Comparison of ENCODE assay signal across 15 mouse cellular contexts in the genomic region with DNA sequence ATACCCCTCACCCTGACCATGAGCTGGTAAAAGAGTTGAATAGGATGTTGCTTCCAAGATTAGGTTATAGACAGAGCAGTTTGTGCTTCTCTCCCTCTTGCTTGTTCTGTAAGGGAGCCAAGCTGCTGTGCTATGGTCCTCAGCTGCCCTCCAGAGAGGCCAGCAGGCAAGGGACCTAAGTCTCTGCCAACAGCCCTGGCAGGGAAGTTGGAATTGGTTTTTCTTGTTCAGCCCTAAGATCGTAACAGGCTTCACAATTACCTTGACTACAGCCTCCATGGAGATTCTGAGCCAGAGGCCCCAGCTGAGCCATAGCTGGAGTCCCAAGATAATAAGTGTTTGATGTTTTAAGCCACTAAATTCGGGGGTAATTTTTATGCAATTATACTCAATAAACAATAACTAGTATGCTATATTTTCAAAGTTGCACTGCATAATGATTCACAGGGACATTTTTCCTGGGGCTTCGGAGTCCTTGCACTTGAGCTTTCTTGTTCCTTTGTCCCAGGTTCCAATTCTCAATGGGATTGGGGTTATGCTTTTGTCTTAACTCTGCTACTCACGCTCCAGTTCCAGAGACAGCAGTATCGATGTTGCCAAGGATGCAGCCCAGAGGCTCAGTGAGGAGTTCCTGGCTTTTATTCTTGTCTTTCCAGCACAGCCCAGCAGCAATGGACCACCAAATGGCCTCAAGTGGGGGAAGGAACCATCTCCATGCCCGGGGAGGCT.
DNase-seq lines count a peak whose midpoint lies in the region; ATAC-seq and TF ChIP-seq lines count a peak whose summit lies in the region.
"Had no signal": no experiment of that assay in that cellular context is flagged by ENCODE, and none has a peak within 500 bp of the region (broad histone marks: within the 10 kb centered on the region; RNA-seq: fewer than 3 reads in every experiment).

No protein-coding gene starts in this region.

- H3K27me3 ChIP-seq in forebrain, embryonic 13.5 days = no peaks in the 10 kb centered on the region
- H3K27me3 ChIP-seq in forebrain, embryonic 11.5 days (ENCODE audit: control insufficient read depth, insufficient read depth, low read length) = no peaks in the 10 kb centered on the region
- no peaks in the 10 kb centered on the region for H3K27me3 ChIP-seq in liver, adult 2 months (ENCODE audit: control insufficient read depth, insufficient read depth, low read length)
- H3K27me3 ChIP-seq in liver, embryonic 11.5 days (replicated peaks; ENCODE audit: control insufficient read depth, insufficient read depth, low read length) = no peaks in the 10 kb centered on the region
- no peaks in the 10 kb centered on the region for H3K27me3 ChIP-seq in forebrain, embryonic 16.5 days (replicated peaks; ENCODE audit: control insufficient read depth, insufficient read depth, low read length)
- H3K27me3 ChIP-seq in midbrain, embryonic 16.5 days (ENCODE audit: control insufficient read depth, insufficient read depth, low read depth, low read length) = no peaks in the 10 kb centered on the region
- H3K27me3 ChIP-seq in heart, embryonic 12.5 days (replicated peaks) = no peaks in the 10 kb centered on the region
- H3K27me3 ChIP-seq: embryonic facial prominence, embryonic 15.5 days; heart, embryonic 15.5 days; stomach, embryonic 15.5 days had no signal

- H3K79me2 ChIP-seq in liver, adult 2 months (ENCODE audit: control insufficient read depth, insufficient read depth, low read length) = no peaks in the 10 kb centered on the region

- no peak for ATAC-seq in forebrain, embryonic 13.5 days
- no peak for ATAC-seq in forebrain, embryonic 11.5 days (replicated peaks; ENCODE audit: low FRiP score)
- no peak for ATAC-seq in liver, embryonic 11.5 days (replicated peaks; ENCODE audit: low FRiP score)
- ATAC-seq in forebrain, embryonic 16.5 days = peak; percentile 8; the same call in 1 of the 2 replicates
- ATAC-seq in midbrain, embryonic 16.5 days = peak; percentile 38; the same call in 1 of the 2 replicates
- no peak for ATAC-seq in heart, embryonic 12.5 days (ENCODE audit: insufficient number of reproducible peaks, low FRiP score)
- ATAC-seq: CD4-positive, CD25-positive, alpha-beta regulatory T cell, adult 4 months had no signal

- H3K9me3 ChIP-seq in forebrain, embryonic 13.5 days (replicated peaks) = no peaks in the 10 kb centered on the region
- H3K9me3 ChIP-seq in forebrain, embryonic 11.5 days (ENCODE audit: control insufficient read depth, low read length) = no peaks in the 10 kb centered on the region
- no peaks in the 10 kb centered on the region for H3K9me3 ChIP-seq in liver, embryonic 11.5 days (ENCODE audit: control insufficient read depth, low read length)
- H3K9me3 ChIP-seq in forebrain, embryonic 16.5 days (ENCODE audit: control insufficient read depth, low read length) = no peaks in the 10 kb centered on the region
- no peaks in the 10 kb centered on the region for H3K9me3 ChIP-seq in midbrain, embryonic 16.5 days (replicated peaks; ENCODE audit: control insufficient read depth, low read length, poor library complexity, severe bottlenecking)
- H3K9me3 ChIP-seq in heart, embryonic 12.5 days (replicated peaks) = no peaks in the 10 kb centered on the region
- H3K9me3 ChIP-seq: embryonic facial prominence, embryonic 15.5 days; heart, embryonic 15.5 days; limb, embryonic 10.5 days; stomach, embryonic 15.5 days had no signal

- H3K4me3 ChIP-seq in forebrain, embryonic 13.5 days = no peak overlapping the region
- H3K4me3 ChIP-seq in forebrain, embryonic 11.5 days (ENCODE audit: low read depth, low read length) = no peak overlapping the region
- H3K4me3 ChIP-seq in liver, adult 2 months (ENCODE audit: insufficient read depth, low read depth, low read length) = no peak overlapping the region
- H3K4me3 ChIP-seq in liver, embryonic 11.5 days (ENCODE audit: low read depth, low read length) = no peak overlapping the region
- no peak overlapping the region for H3K4me3 ChIP-seq in forebrain, embryonic 16.5 days (replicated peaks; ENCODE audit: low read length)
- no peak overlapping the region for H3K4me3 ChIP-seq in midbrain, embryonic 16.5 days (ENCODE audit: low read depth, low read length)
- H3K4me3 ChIP-seq in heart, embryonic 12.5 days = no peak overlapping the region
- H3K4me3 ChIP-seq: embryonic facial prominence, embryonic 15.5 days; heart, embryonic 15.5 days; limb, embryonic 10.5 days; stomach, embryonic 15.5 days had no signal

- TF ChIP-seq CTCF in liver, adult 2 months (IDR thresholded peaks at IDR 0.05; ENCODE audit: low read depth, low read length) = no peak

- H3K4me1 ChIP-seq in forebrain, embryonic 13.5 days = peaks cover 22% of the 10 kb centered on the region
- no peaks in the 10 kb centered on the region for H3K4me1 ChIP-seq in forebrain, embryonic 11.5 days (replicated peaks; ENCODE audit: control insufficient read depth, insufficient read depth, low read length)
- no peaks in the 10 kb centered on the region for H3K4me1 ChIP-seq in liver, adult 2 months (ENCODE audit: control insufficient read depth, insufficient read depth, low read length)
- no peaks in the 10 kb centered on the region for H3K4me1 ChIP-seq in liver, embryonic 11.5 days (replicated peaks; ENCODE audit: control insufficient read depth, insufficient read depth, low read length)
- H3K4me1 ChIP-seq in forebrain, embryonic 16.5 days (replicated peaks; ENCODE audit: control insufficient read depth, insufficient read depth, low read length) = peaks cover 16% of the 10 kb centered on the region
- H3K4me1 ChIP-seq in midbrain, embryonic 16.5 days (ENCODE audit: control insufficient read depth, insufficient read depth, low read length) = peaks cover 13% of the 10 kb centered on the region
- no peaks in the 10 kb centered on the region for H3K4me1 ChIP-seq in heart, embryonic 12.5 days (replicated peaks)
- H3K4me1 ChIP-seq: embryonic facial prominence, embryonic 15.5 days; heart, embryonic 15.5 days; limb, embryonic 10.5 days; stomach, embryonic 15.5 days had no signal

- no peaks in the 10 kb centered on the region for H3K36me3 ChIP-seq in forebrain, embryonic 13.5 days (ENCODE audit: poor library complexity, severe bottlenecking)
- H3K36me3 ChIP-seq in forebrain, embryonic 11.5 days (ENCODE audit: control insufficient read depth, insufficient read depth, low read length) = no peaks in the 10 kb centered on the region
- H3K36me3 ChIP-seq in liver, adult 2 months (ENCODE audit: control insufficient read depth, insufficient read depth, low read length) = no peaks in the 10 kb centered on the region
- no peaks in the 10 kb centered on the region for H3K36me3 ChIP-seq in liver, embryonic 11.5 days (ENCODE audit: control insufficient read depth, insufficient read depth, low read length)
- H3K36me3 ChIP-seq in forebrain, embryonic 16.5 days (ENCODE audit: control insufficient read depth, insufficient read depth) = no peaks in the 10 kb centered on the region
- H3K36me3 ChIP-seq in midbrain, embryonic 16.5 days (ENCODE audit: control insufficient read depth, insufficient read depth, low read length) = no peaks in the 10 kb centered on the region
- no peaks in the 10 kb centered on the region for H3K36me3 ChIP-seq in heart, embryonic 12.5 days
- H3K36me3 ChIP-seq: embryonic facial prominence, embryonic 15.5 days; heart, embryonic 15.5 days; limb, embryonic 10.5 days; stomach, embryonic 15.5 days had no signal

- H3K9ac ChIP-seq in forebrain, embryonic 13.5 days = no peak overlapping the region
- no peak overlapping the region for H3K9ac ChIP-seq in forebrain, embryonic 11.5 days (ENCODE audit: low read length)
- no peak overlapping the region for H3K9ac ChIP-seq in liver, adult 2 months (ENCODE audit: low read depth, low read length)
- H3K9ac ChIP-seq in liver, embryonic 11.5 days (ENCODE audit: low read depth, low read length) = no peak overlapping the region
- no peak overlapping the region for H3K9ac ChIP-seq in forebrain, embryonic 16.5 days (replicated peaks; ENCODE audit: low read depth, low read length)
- no peak overlapping the region for H3K9ac ChIP-seq in midbrain, embryonic 16.5 days (ENCODE audit: low read depth, low read length)
- H3K9ac ChIP-seq in heart, embryonic 12.5 days = no peak overlapping the region
- H3K9ac ChIP-seq: embryonic facial prominence, embryonic 15.5 days; heart, embryonic 15.5 days; stomach, embryonic 15.5 days had no signal

- 60% methylated on average over 6 of the region's 6 CpGs for WGBS in forebrain, embryonic 13.5 days
- 77% methylated on average over 6 of the region's 6 CpGs for WGBS in forebrain, embryonic 11.5 days
- WGBS in liver, adult 2 months = 78% methylated on average over 6 of the region's 6 CpGs
- 74% methylated on average over 6 of the region's 6 CpGs for WGBS in liver, embryonic 11.5 days
- 51% methylated on average over 6 of the region's 6 CpGs for WGBS in forebrain, embryonic 16.5 days
- WGBS in midbrain, embryonic 16.5 days = 50% methylated on average over 6 of the region's 6 CpGs
- 75% methylated on average over 6 of the region's 6 CpGs for WGBS in heart, embryonic 12.5 days

- no peak overlapping the region for H3K4me2 ChIP-seq in forebrain, embryonic 13.5 days
- no peak overlapping the region for H3K4me2 ChIP-seq in forebrain, embryonic 11.5 days (ENCODE audit: low read depth, low read length, severe bottlenecking)
- no peak overlapping the region for H3K4me2 ChIP-seq in liver, embryonic 11.5 days
- H3K4me2 ChIP-seq in forebrain, embryonic 16.5 days (ENCODE audit: low read length) = no peak overlapping the region
- no peak overlapping the region for H3K4me2 ChIP-seq in midbrain, embryonic 16.5 days (ENCODE audit: low read length)
- no peak overlapping the region for H3K4me2 ChIP-seq in heart, embryonic 12.5 days
- H3K4me2 ChIP-seq: embryonic facial prominence, embryonic 15.5 days; heart, embryonic 15.5 days; stomach, embryonic 15.5 days had no signal

- TF ChIP-seq POLR2A in liver, adult 2 months (IDR thresholded peaks at IDR 0.05; ENCODE audit: extremely low read depth, insufficient read depth, low read length) = no peak

- H3K27ac ChIP-seq in forebrain, embryonic 13.5 days = peak overlapping the region; percentile 26; the same call in 1 of the 2 replicates
- H3K27ac ChIP-seq in forebrain, embryonic 11.5 days (ENCODE audit: low read depth, low read length) = no peak overlapping the region
- H3K27ac ChIP-seq in liver, adult 2 months (replicated peaks; ENCODE audit: insufficient read depth, low read depth, low read length) = no peak overlapping the region
- H3K27ac ChIP-seq in liver, embryonic 11.5 days (ENCODE audit: low read depth, low read length) = no peak overlapping the region
- no peak overlapping the region for H3K27ac ChIP-seq in forebrain, embryonic 16.5 days (ENCODE audit: low read length)
- H3K27ac ChIP-seq in midbrain, embryonic 16.5 days (ENCODE audit: low read length) = peak overlapping the region; percentile 60
- H3K27ac ChIP-seq in heart, embryonic 12.5 days (ENCODE audit: poor library complexity, severe bottlenecking) = no peak overlapping the region
- H3K27ac ChIP-seq: embryonic facial prominence, embryonic 15.5 days; heart, embryonic 15.5 days; limb, embryonic 10.5 days; stomach, embryonic 15.5 days had no signal

- no peak for DNase-seq in forebrain, embryonic 11.5 days (ENCODE audit: low spot score)
- DNase-seq in liver, adult 2 months (ENCODE audit: extremely low read depth, low read depth, low spot score) = peak; percentile 29
- no peak for DNase-seq in liver, embryonic 11.5 days (ENCODE audit: low spot score)
- DNase-seq: kidney, postnatal 25 days; lung, postnatal 36 days; thymus, postnatal 25 days had no signal

Comparison
In these comparisons a context has a peak if more than half of its experiments do, and no peak if none do; other contexts are left out.
1. ATAC-seq: peak in forebrain, embryonic 16.5 days (single experiment) and midbrain, embryonic 16.5 days (single experiment); none in forebrain, embryonic 13.5 days (single experiment), forebrain, embryonic 11.5 days (single experiment), liver, embryonic 11.5 days (single experiment) and heart, embryonic 12.5 days (single experiment).
2. H3K27ac ChIP-seq: peak in forebrain, embryonic 13.5 days (single experiment) and midbrain, embryonic 16.5 days (single experiment); none in forebrain, embryonic 11.5 days (single experiment), liver, adult 2 months (single experiment), liver, embryonic 11.5 days (single experiment), forebrain, embryonic 16.5 days (single experiment) and heart, embryonic 12.5 days (single experiment).